Mouse (Mus musculus): ENCODE measurements at regions not wholly inside any gene's neighbourhood (a gene's known extent, or its start where the extent isn't known, plus 50 kb on each side); places are given as distances from the start of the nearest gene placed in this dataset.

- no peak for DNase-seq (ENCODE audit: low spot score)
Observed at GRCm38 (mm10) chrX:129272135-129272534, 477.4 kb upstream of the Diaph2 start.

GRCm38 (mm10) chrX:129303987-129304386 lies 445.6 kb upstream of the Diaph2 start:
- peak; percentile 13 for DNase-seq (ENCODE audit: low spot score)

DNA sequence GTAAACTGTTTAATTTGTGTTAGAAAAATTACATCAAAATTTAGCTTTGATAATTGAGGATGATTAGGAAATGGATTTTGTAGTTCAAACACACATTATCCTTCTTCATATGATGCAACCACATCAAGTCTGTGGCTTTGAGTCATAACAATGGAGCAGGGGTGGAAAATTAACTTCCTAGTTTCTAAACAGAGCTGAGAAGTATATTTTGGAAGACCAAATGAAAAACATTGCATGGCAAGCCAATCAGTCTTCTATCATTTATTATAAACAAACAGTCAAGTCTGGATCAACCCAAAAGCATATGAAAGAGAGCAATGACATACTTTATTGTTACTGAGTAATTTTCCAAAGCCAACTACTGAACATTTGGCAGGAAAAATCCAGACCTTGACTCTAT lies 440.2 kb upstream of the Diaph2 start:
- DNase-seq (ENCODE audit: low spot score) = no peak

DNA sequence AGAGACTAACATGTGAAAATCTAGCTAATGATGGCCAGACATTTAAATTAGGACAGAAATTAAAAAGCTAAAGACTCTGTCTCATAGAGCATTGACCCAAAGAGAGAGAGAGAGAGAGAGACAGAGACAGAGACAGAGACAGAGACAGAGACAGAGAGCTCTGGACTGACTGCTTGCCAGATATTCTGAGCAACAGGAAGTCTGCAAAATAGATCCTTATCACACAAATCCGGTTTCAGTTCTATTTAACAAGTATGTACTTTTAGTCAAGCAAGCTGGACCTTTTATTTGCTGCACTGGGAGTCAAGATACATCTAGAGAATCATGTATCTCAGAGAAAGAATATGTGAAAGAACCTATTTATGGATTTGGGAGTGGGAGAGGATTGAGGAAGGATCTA lies 420.1 kb upstream of the Diaph2 start:
- DNase-seq (ENCODE audit: low spot score) = no peak

DNA sequence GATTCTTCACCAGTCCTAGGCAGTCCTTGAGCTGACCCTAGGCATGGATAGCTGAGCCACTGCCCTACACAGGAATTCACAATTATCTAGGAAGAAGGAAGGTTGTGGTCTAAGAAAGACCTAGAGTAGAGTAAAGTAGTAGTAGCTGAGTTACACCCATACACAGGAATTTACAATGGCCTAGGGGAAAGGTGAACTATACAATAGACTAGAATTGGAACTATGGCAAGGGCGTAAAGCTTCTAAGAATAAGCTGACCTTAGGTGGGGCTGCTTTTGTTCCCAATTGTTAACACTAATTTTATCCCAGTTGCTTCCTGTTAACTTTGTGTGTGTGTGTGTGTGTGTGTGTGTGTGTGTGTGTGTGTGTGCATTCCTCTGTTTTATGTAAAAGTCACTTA lies 416.7 kb upstream of the Diaph2 start:
- no peak for DNase-seq (ENCODE audit: low spot score)

All from ovary, postnatal 36 days (tissue).